Mouse (Mus musculus) midbrain, postnatal 0 days (tissue): ENCODE data around the gene Hsd17b3. TPM values are rescaled to one million over a fixed set of nuclear protein-coding genes. Genes with fewer than 3 reads are reported as not detected.

ENCODE experiments used
- ATAC-seq: fragments of 200-750 bp; cut with Nextera tagmentation; 2 replicates; pipeline ENCODE4 v1.8.0; 2017; ENCODE audit warnings: moderate number of reproducible peaks, mild to moderate bottlenecking, moderate TSS enrichment, moderate library complexity; ENCODE audit not compliant: low FRiP score
- DNase-seq: peaks from one replicate; pipeline ENCODE4 v3.0.0-alpha.2; 2015; ENCODE audit warnings: low spot score
- H3K27ac ChIP-seq: fragments of 300-500 bp; sonication (generic); 2 replicates; pipeline ENCODE4 v1.5.1; 2014; ENCODE audit warnings: low read depth, mild to moderate bottlenecking, low read length, mixed read lengths
- H3K27me3 ChIP-seq: fragments of 300-500 bp; sonication (generic); 2 replicates; pipeline ENCODE4 v1.6.1; 2014; ENCODE audit warnings: low read length, control low read depth, mixed read lengths; ENCODE audit not compliant: insufficient read depth
- H3K36me3 ChIP-seq: fragments of 300-500 bp; sonication (generic); 2 replicates; pipeline ENCODE4 v1.6.1; 2014; ENCODE audit warnings: low read length, control low read depth, mixed read lengths; ENCODE audit not compliant: insufficient read depth
- H3K4me1 ChIP-seq: fragments of 300-500 bp; sonication (generic); 2 replicates; pipeline ENCODE4 v1.6.1; 2014; ENCODE audit warnings: mild to moderate bottlenecking, control low read depth, antibody characterized with exemption, low read length, mixed read lengths; ENCODE audit not compliant: insufficient read depth
- H3K4me2 ChIP-seq: fragments of 300-500 bp; sonication (generic); 2 replicates; pipeline ENCODE4 v1.6.1; 2014; ENCODE audit warnings: low read depth, mild to moderate bottlenecking, low read length, mixed read lengths; ENCODE audit not compliant: poor library complexity, severe bottlenecking
- H3K4me3 ChIP-seq: fragments of 300-500 bp; sonication (generic); 2 replicates; pipeline ENCODE4 v1.5.1; 2014; ENCODE audit warnings: low read depth, mild to moderate bottlenecking, low read length, moderate library complexity
- H3K9ac ChIP-seq: fragments of 300-500 bp; sonication (generic); replicated peaks from 2 replicates; pipeline ENCODE4 v1.6.1; 2014; ENCODE audit warnings: mild to moderate bottlenecking, low read length, moderate library complexity, mixed read lengths; ENCODE audit not compliant: poor library complexity, severe bottlenecking
- H3K9me3 ChIP-seq: fragments of 300-500 bp; sonication (generic); 2 replicates; pipeline ENCODE4 v1.6.1; 2016; ENCODE audit warnings: low read length, control low read depth
- CTCF ChIP-seq: IDR thresholded peaks from 2 replicates; pipeline ENCODE4 v1.5.1; 2016; ENCODE audit warnings: antibody characterized with exemption, mild to moderate bottlenecking
- WGBS: fragments of 180-500 bp; shearing (Covaris S2); extraction: QIAGEN DNeasy Blood & Tissue Kit; methylation state at CpG from one replicate; pipeline ENCODE4 v1.1.7; 2014; 5-methylcytosine and 5-hydroxymethylcytosine counted together
- polyA plus RNA-seq: library from polyadenylated mRNA; unstranded; fragments of >200 nt; fragmentation: Nextera tagmentation; extraction: Ambion mirVana; gene quantifications from 2 replicates; pipeline ENCODE4 v1.2.1, GENCODE M21; 2015
- total RNA-seq: library from RNA; depleted of rRNA; stranded (reverse); fragments of >200 nt; gene quantifications from 2 replicates; pipeline ENCODE4 v1.2.3, GENCODE M21; 2014

The Hsd17b3 gene
- total and polyA plus RNA-seq, 2 experiments from 2014 or later, result not detected

GRCm38 (mm10) chr13:64092141-64092540, 3.1 kb upstream of the Hsd17b3 start:
- no peak overlapping the region for H3K27ac ChIP-seq
- H3K9me3 ChIP-seq, result no peaks in the 10 kb centered on the region
- no peak for ATAC-seq
- H3K36me3 ChIP-seq, result no peaks in the 10 kb centered on the region
- 69% methylated on average over 3 of the region's 3 CpGs for WGBS
- no peak overlapping the region for H3K4me3 ChIP-seq
- H3K4me1 ChIP-seq, result no peaks in the 10 kb centered on the region
- no peak overlapping the region for H3K4me2 ChIP-seq
- no peak overlapping the region for H3K9ac ChIP-seq
- no peaks in the 10 kb centered on the region for H3K27me3 ChIP-seq
- no peak for DNase-seq
- no peak for TF ChIP-seq CTCF

DNA sequence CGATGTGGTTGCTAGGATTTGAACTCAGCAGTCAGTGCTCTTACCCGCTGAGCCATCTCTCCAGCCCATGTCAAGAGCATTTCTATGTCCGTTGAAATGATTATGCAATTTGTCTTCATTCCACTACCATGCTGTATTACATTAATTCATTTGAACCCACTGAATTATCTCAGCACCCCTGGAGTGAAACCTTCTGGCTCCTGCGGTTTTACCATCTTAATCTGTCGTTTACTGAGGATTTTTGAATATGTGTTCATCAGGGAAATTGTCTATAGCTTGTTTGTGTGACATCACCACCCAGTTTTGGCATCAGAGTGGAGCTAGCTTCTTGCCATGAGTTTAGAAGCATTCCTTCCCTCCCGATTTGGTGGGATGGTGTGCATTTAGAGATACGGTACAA, 2.0 kb upstream of the Hsd17b3 start:
- no peaks in the 10 kb centered on the region for H3K4me1 ChIP-seq

GRCm38 (mm10) chr13:64090278-64090677, 1.2 kb upstream of the Hsd17b3 start:
- no peaks in the 10 kb centered on the region for H3K9me3 ChIP-seq
- H3K4me1 ChIP-seq, result no peaks in the 10 kb centered on the region
- ATAC-seq (no peak), DNase-seq (no peak)
- H3K4me3 ChIP-seq, result no peak overlapping the region
- no peaks in the 10 kb centered on the region for H3K27me3 ChIP-seq
- no peak overlapping the region for H3K9ac ChIP-seq
- TF ChIP-seq CTCF, result no peak
- 88% methylated on average over 5 of the region's 5 CpGs for WGBS
- H3K27ac ChIP-seq, result no peak overlapping the region
- H3K4me2 ChIP-seq, result no peak overlapping the region
- no peaks in the 10 kb centered on the region for H3K36me3 ChIP-seq

More for the DNA sequence above, 2.0 kb upstream of the Hsd17b3 start:
- Histone ChIP-seq H3K4me3 (no peak overlapping the region), H3K36me3 (no peaks in the 10 kb centered on the region), H3K9ac (no peak overlapping the region), H3K9me3 (no peaks in the 10 kb centered on the region), H3K4me2 (no peak overlapping the region), H3K27me3 (no peaks in the 10 kb centered on the region), H3K27ac (no peak overlapping the region)
- DNase-seq (peak; percentile 37), ATAC-seq (no peak)
- 45% methylated on average over 7 of the region's 7 CpGs for WGBS
- no peak for TF ChIP-seq CTCF

DNA sequence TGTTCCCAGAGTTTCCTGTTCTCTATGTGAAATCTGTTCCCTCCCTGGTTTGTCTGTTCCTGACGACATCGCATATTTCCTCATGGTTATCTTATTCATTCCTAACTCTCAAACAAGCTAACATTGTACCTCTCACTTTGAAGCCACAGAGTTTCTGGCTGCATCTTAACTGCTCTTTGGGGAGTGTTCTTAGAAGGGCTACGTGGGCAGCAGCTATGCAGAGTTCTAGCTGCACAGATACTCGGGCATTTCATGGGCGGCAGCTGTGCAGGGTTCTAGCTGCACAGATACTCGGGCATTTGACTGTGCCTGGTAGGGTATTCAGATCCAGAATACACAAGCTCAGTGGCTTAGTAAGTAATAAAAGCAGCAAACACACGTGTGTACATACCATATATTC, 973 bp downstream of the Hsd17b3 start:
- Histone ChIP-seq H3K9me3 (no peaks in the 10 kb centered on the region), H3K36me3 (no peaks in the 10 kb centered on the region), H3K4me2 (no peak overlapping the region), H3K9ac (no peak overlapping the region), H3K4me3 (no peak overlapping the region), H3K27ac (no peak overlapping the region), H3K27me3 (no peaks in the 10 kb centered on the region), H3K4me1 (no peaks in the 10 kb centered on the region)
- WGBS, result 85% methylated on average over 7 of the region's 7 CpGs
- ATAC-seq, result no peak
- TF ChIP-seq CTCF, result no peak
- DNase-seq, result no peak

GRCm38 (mm10) chr13:64086036-64086435, 3.0 kb downstream of the Hsd17b3 start:
- Histone ChIP-seq H3K27me3 (no peaks in the 10 kb centered on the region), H3K9ac (no peak overlapping the region), H3K4me2 (no peak overlapping the region), H3K4me3 (no peak overlapping the region), H3K27ac (no peak overlapping the region), H3K36me3 (no peaks in the 10 kb centered on the region), H3K9me3 (no peaks in the 10 kb centered on the region), H3K4me1 (peaks cover 4% of the 10 kb centered on the region; the same call in 1 of the 2 replicates)
- TF ChIP-seq CTCF, result no peak
- DNase-seq, result no peak
- no peak for ATAC-seq
- WGBS, result 91% methylated on average over 5 of the region's 5 CpGs

- 85% methylated on average over 3 of the region's 3 CpGs for WGBS
- no peak for TF ChIP-seq CTCF
Measured at GRCm38 (mm10) chr13:64083331-64083730, 5.7 kb downstream of the Hsd17b3 start.

More at GRCm38 (mm10) chr13:64083331-64083730, 5.7 kb downstream of the Hsd17b3 start:
- DNase-seq (no peak), ATAC-seq (no peak)
- Histone ChIP-seq H3K4me3 (no peak overlapping the region), H3K27me3 (no peaks in the 10 kb centered on the region), H3K9ac (no peak overlapping the region), H3K4me1 (peaks cover 4% of the 10 kb centered on the region; the same call in 1 of the 2 replicates), H3K9me3 (no peaks in the 10 kb centered on the region), H3K27ac (no peak overlapping the region), H3K36me3 (no peaks in the 10 kb centered on the region), H3K4me2 (no peak overlapping the region)
